Mouse (Mus musculus) spleen, adult 12 weeks (tissue): ENCODE results near the gene Rhox3g.
"Not testable (repeated sequence)": the region's sequence is repeated elsewhere in the genome, so short reads cannot be mapped to it uniquely, and the experiment has no call there.

ENCODE experiments used
- DNase-seq: peaks from one replicate; pipeline ENCODE4 v3.0.0; 2022; ENCODE audit warnings: low spot score

The Rhox3g gene

DNA sequence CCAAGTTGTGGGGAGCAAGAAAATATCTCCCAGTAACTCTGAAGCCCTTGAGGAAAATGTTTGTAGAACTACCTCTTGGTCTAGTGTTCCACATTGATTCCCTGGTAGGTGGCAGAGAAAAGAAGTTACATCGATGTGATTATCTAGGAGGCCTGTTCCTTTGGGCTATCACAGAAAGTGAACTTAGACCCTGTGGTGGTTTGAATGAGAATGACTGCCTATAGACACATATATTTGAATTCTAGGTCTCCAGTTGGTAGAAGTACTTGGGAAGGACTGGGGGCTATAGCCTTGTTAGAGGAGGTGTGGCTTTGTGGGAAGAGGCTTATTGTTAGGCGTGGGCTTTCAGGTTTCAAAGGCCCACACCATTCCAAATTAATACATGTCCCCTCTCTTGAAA lies at the start of gene Rhox3g:
Rhox3g (minus strand) TSS at position 101 of the 400 bp plus-strand sequence.
- DNase-seq: not testable (repeated sequence)

DNA sequence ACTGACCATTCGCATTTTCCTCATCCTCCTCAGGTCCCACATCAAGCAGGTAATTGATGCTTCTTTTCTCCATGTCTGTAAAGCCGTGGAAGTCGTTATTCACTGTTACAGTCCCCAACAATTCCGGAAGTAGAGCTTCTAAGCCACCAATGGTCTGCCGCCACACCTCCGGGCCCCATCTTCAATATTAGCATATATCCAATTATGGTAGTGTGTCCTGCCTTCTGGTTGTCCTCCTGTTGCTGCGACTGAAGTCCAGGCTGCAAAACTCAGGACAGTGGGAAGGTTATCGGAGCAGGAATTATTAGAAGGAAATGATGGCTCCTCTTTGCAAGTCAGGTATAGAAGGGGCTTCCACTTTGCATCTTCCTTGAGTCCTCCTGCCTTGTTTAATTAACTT lies 44.8 kb upstream of the Rhox3g start, which contains the start of gene Rhox2h:
Rhox2h (minus strand) TSS at position 101 of the 400 bp plus-strand sequence.
- not testable (repeated sequence) for DNase-seq

DNA sequence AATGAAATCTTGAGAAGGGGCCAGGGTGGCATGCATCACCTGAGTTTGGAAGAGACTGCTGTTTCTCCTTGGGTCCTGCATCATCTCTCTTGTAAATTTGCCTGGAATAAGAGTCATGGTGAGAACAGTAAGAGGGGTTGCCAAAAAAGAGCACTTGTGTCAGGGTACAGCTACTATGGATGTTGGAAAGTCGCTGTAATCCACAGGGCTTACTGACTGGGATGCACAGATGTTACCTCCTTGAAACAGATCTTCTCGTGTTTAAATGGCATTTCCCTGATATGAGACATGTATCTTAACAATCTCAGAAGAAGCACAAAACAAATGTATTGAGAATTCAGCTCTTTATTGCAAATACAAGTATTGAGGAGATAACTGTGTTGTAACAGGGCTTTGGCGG lies 40.3 kb upstream of the Rhox3g start, which contains the start of gene Rhox3h:
Rhox3h (minus strand) TSS at position 101 of the 400 bp plus-strand sequence.
- not testable (repeated sequence) for DNase-seq

DNA sequence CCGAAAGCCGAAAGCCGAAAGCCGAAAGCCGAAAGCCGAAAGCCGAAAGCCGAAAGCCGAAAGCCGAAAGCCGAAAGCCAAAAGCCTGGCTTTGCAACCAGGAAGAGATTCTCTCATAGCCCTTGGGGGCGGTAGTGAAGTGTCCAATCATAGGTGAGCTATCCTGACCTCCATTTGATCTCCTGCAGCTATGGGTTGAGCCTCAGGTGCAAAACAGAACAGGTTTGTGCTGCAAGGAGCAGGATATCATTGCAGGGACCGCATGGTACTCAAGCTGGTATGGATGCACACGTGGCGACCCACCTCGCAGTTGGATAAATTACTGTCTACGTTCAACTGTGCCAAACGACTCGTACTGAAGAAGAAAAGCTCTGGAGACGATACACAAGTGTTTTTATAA lies 22.8 kb upstream of the Rhox3g start, which contains the start of gene Rhox4g:
Rhox4g (minus strand) TSS at position 101 of the 400 bp plus-strand sequence.
- not testable (repeated sequence) for DNase-seq

DNA sequence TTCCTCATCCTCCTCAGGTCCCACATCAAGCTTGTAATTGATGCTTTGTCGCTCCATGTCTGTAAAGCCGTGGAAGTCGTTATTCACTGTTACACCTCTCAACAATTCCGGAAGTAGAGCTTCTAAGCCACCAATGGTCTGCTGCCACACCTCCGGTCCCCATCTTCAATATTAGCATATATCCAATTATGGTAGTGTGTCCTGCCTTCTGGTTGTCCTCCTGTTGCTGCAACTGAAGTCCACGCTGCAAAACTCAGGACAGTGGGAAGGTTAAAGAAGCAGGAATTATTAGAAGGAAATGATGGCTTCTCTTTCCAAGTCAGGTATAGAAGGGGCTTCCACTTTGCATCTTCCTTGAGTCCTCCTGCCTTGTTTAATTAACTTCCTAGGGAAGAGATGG lies 15.0 kb upstream of the Rhox3g start, which contains the start of gene Rhox2g:
Rhox2g (minus strand) TSS at position 101 of the 400 bp plus-strand sequence.
- not testable (repeated sequence) for DNase-seq

DNA sequence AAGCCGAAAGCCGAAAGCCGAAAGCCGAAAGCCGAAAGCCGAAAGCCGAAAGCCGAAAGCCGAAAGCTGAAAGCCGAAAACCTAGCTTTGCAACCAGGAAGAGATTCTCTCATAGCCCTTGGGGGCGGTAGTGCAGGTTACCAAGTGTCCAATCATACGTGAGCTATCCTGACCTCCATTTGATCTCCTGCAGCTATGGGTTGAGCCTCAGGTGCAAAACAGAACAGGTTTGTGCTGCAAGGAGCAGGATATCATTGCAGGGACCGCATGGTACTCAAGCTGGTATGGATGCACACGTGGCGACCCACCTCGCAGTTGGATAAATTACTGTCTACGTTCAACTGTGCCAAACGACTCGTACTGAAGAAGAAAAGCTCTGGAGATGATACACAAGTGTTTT lies 20.8 kb downstream of the Rhox3g start, which contains the start of gene Rhox4f:
Rhox4f (minus strand) TSS at position 101 of the 400 bp plus-strand sequence.
- DNase-seq: not testable (repeated sequence)

DNA sequence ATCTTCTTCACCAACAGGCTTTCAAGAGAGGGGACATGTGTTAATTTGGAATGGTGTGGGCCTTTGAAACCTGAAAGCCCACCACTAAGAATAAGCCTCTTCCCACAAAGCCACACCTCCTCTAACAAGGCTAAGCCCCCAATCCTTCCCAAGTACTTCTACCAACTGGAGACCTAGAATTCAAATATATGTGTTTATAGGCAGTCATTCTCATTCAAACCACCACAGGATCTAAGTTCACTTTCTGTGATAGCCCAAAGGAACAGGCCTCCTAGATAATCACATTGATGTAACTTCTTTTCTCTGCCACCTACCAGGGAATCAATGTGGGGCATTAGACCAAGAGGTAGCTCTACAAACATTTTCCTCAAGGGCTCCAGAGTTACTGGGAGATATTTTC lies 47.7 kb downstream of the Rhox3g start, which contains the start of gene Rhox3f:
Rhox3f (plus strand) TSS at position 301 of the 400 bp plus-strand sequence.
- DNase-seq: not testable (repeated sequence)
